Mouse (Mus musculus) kidney, adult 8-10 months (tissue): Measurements from ENCODE around the gene Draxin.
A peak's percentile ranks its signal among the peaks of the same experiment; 100 is the strongest.
"Not testable (repeated sequence)": the region's sequence is repeated elsewhere in the genome, so short reads cannot be mapped to it uniquely, and the experiment has no call there.

ENCODE experiments used
- DNase-seq, 2 experiments: peaks; one replicate each; pipeline ENCODE4 v3.0.0; 2022

Gene Draxin

GRCm38 (mm10) chr4:148151267-148152168, 21.0 kb upstream of the Draxin start, which contains the start of gene Fbxo6:
TSS of gene Fbxo6 (minus strand) at chr4:148152140.
- DNase-seq = peak; percentile 80 to 84

- DNase-seq = no peak
Observed at GRCm38 (mm10) chr4:148150953-148151266, 20.4 kb upstream of the Draxin start.

- DNase-seq = no peak
Observed at GRCm38 (mm10) chr4:148150242-148150641, 19.7 kb upstream of the Draxin start.

- no peak for DNase-seq
Observed at GRCm38 (mm10) chr4:148149540-148149939, 19.0 kb upstream of the Draxin start.

GRCm38 (mm10) chr4:148147714-148148113, 17.2 kb upstream of the Draxin start:
- no peak for DNase-seq

- no peak for DNase-seq
Observed at GRCm38 (mm10) chr4:148143721-148144120, 13.2 kb upstream of the Draxin start.

GRCm38 (mm10) chr4:148140098-148141011, 9.9 kb upstream of the Draxin start:
- DNase-seq = peak; percentile 93 to 95

- DNase-seq = no peak
Observed at GRCm38 (mm10) chr4:148139767-148140097, 9.2 kb upstream of the Draxin start.

GRCm38 (mm10) chr4:148137503-148137902, 7.0 kb upstream of the Draxin start:
- DNase-seq = no peak

GRCm38 (mm10) chr4:148134988-148135387, 4.5 kb upstream of the Draxin start:
- no peak for DNase-seq

- no peak for DNase-seq
Observed at GRCm38 (mm10) chr4:148131497-148132081, 1.1 kb upstream of the Draxin start.

GRCm38 (mm10) chr4:148130133-148130532, 365 bp downstream of the Draxin start, which contains the start of gene Mad2l2:
TSS of gene Mad2l2 (plus strand) at chr4:148130384.
- DNase-seq = no peak

- DNase-seq = no peak
Observed at GRCm38 (mm10) chr4:148128672-148129071, 1.8 kb downstream of the Draxin start.

GRCm38 (mm10) chr4:148128241-148128640, 2.3 kb downstream of the Draxin start:
- DNase-seq = no peak

GRCm38 (mm10) chr4:148122694-148123066, 7.8 kb downstream of the Draxin start:
- DNase-seq = no peak

- no peak for DNase-seq
Observed at GRCm38 (mm10) chr4:148121982-148122693, 8.4 kb downstream of the Draxin start.

- DNase-seq = no peak
Observed at GRCm38 (mm10) chr4:148121362-148121761, 9.1 kb downstream of the Draxin start.

- no peak for DNase-seq
Observed at GRCm38 (mm10) chr4:148120555-148120954, 9.9 kb downstream of the Draxin start.

GRCm38 (mm10) chr4:148119578-148119977, 10.9 kb downstream of the Draxin start:
- not testable (repeated sequence) for DNase-seq

- no peak for DNase-seq
Observed at GRCm38 (mm10) chr4:148117392-148117791, 13.1 kb downstream of the Draxin start.

- no peak for DNase-seq
Observed at GRCm38 (mm10) chr4:148116657-148117056, 13.8 kb downstream of the Draxin start.

GRCm38 (mm10) chr4:148115467-148115866, 15.0 kb downstream of the Draxin start:
- peak; percentile 28 to 55 for DNase-seq
